Mouse (Mus musculus) gastrocnemius, postnatal 4 days (tissue): ENCODE measurements around the gene Rnase2b. TPM values are rescaled to one million over a fixed set of nuclear protein-coding genes. Genes with fewer than 3 reads are reported as not detected.
"Not testable (repeated sequence)": the region's sequence is repeated elsewhere in the genome, so short reads cannot be mapped to it uniquely, and the experiment has no call there.

Experiments used
- DNase-seq, 2 experiments: peaks; one replicate each; pipeline ENCODE4 v3.0.0; 2021 to 2022; ENCODE audit warnings: low spot score in 2 of 2, mixed read lengths in 2 of 2
- long read RNA-seq, 2 experiments: library from polyadenylated mRNA; stranded (forward); transcript quantifications; one replicate each; pipeline ENCODE4 v2.0.0; 2021
- total RNA-seq, 2 experiments: library from RNA; stranded (reverse); gene quantifications; 2 replicates each; pipeline ENCODE4 v1.2.3; 2021

The Rnase2b gene
- not detected for total RNA-seq
- long read RNA-seq, experiment 1, result 0 reads
- long read RNA-seq, experiment 2, result 0 reads

GRCm38 (mm10) chr14:51161976-51162375 lies at the start of gene Rnase2b:
Rnase2b (plus strand) TSS chr14:51162260.
- DNase-seq, result not testable (repeated sequence)

GRCm38 (mm10) chr14:51113476-51113875 lies 48.6 kb upstream of the Rnase2b start:
- no peak for DNase-seq

GRCm38 (mm10) chr14:51113916-51114560 lies 48.0 kb upstream of the Rnase2b start, which contains the start of gene Eddm3b:
Eddm3b (plus strand) TSS chr14:51114426.
- no peak for DNase-seq

- DNase-seq, result no peak
Measured at GRCm38 (mm10) chr14:51125684-51126083, 36.4 kb upstream of the Rnase2b start.

GRCm38 (mm10) chr14:51127648-51128258 lies 34.3 kb upstream of the Rnase2b start:
- DNase-seq, result no peak

- DNase-seq, result no peak
Measured at GRCm38 (mm10) chr14:51128775-51129623, 33.1 kb upstream of the Rnase2b start.

GRCm38 (mm10) chr14:51129624-51129975 lies 32.5 kb upstream of the Rnase2b start:
- no peak for DNase-seq

- no peak for DNase-seq
Measured at GRCm38 (mm10) chr14:51130315-51130940, 31.6 kb upstream of the Rnase2b start.

- no peak for DNase-seq
Measured at GRCm38 (mm10) chr14:51131086-51131815, 30.8 kb upstream of the Rnase2b start.

- DNase-seq, result no peak
Measured at GRCm38 (mm10) chr14:51132372-51132771, 29.7 kb upstream of the Rnase2b start.

- DNase-seq, result no peak
Measured at GRCm38 (mm10) chr14:51140342-51140741, 21.7 kb upstream of the Rnase2b start.

GRCm38 (mm10) chr14:51142119-51142518 lies 19.9 kb upstream of the Rnase2b start:
- DNase-seq, result no peak

GRCm38 (mm10) chr14:51142568-51142967 lies 19.5 kb upstream of the Rnase2b start:
- DNase-seq, result no peak

GRCm38 (mm10) chr14:51143287-51143686 lies 18.8 kb upstream of the Rnase2b start:
- DNase-seq, result no peak

GRCm38 (mm10) chr14:51143937-51144336 lies 18.1 kb upstream of the Rnase2b start:
- no peak for DNase-seq

GRCm38 (mm10) chr14:51144451-51144850 lies 17.6 kb upstream of the Rnase2b start:
- DNase-seq, result no peak

GRCm38 (mm10) chr14:51145521-51145920 lies 16.5 kb upstream of the Rnase2b start:
- no peak for DNase-seq

GRCm38 (mm10) chr14:51146685-51147084 lies 15.4 kb upstream of the Rnase2b start, which contains the start of gene Rnase1:
Rnase1 (minus strand) TSS chr14:51146785.
- no peak for DNase-seq

GRCm38 (mm10) chr14:51148006-51148405 lies 14.1 kb upstream of the Rnase2b start:
- DNase-seq, result no peak

GRCm38 (mm10) chr14:51149164-51149563 lies 12.9 kb upstream of the Rnase2b start:
- no peak for DNase-seq
